Mouse (Mus musculus): ENCODE data around the gene Asb15. TPM values are rescaled to one million over a fixed set of nuclear protein-coding genes. Genes with fewer than 3 reads are reported as not detected.
A peak's percentile ranks its signal among the peaks of the same experiment; 100 is the strongest.

Gene Asb15
- polyA plus RNA-seq (2015; fragmentation: Nextera tagmentation; extraction: Ambion mirVana), result not detected in 2 replicates

DNA sequence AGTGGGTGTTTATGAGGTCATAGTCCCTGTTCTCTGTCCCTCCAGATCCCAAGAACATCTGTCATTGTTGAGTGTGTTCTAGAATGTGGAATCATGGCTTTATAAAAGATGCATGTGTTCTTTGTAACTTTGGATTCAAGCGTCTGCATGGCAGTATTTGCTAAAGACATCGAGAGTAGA, at the start of gene Asb15:
Asb15 (plus strand) TSS at position 81 of the 180 bp plus-strand sequence.
- Histone ChIP-seq H3K4me3 (ENCODE audit: low read depth, low read length) (peak within 1 kb of the TSS; percentile 82), H3K9ac (ENCODE audit: low read depth, low read length) (peak within 1 kb of the TSS; percentile 81), H3K27me3 (ENCODE audit: control insufficient read depth, insufficient read depth, low read depth, low read length) (no peaks in the 10 kb centered on the region), H3K36me3 (ENCODE audit: control insufficient read depth, insufficient read depth, low read length) (0 out of 2 replicates have a peak, but pooled peaks cover 4% of the 10 kb centered on the region), H3K4me2 (ENCODE audit: low read length) (peak within 1 kb of the TSS; percentile 90), H3K4me1 (ENCODE audit: control insufficient read depth, insufficient read depth, low read length) (peaks cover 25% of the 10 kb centered on the region), H3K27ac (ENCODE audit: low read length) (peak within 1 kb of the TSS; percentile 68), H3K9me3 (replicated peaks; ENCODE audit: control insufficient read depth, low read length, poor library complexity, severe bottlenecking) (no peaks in the 10 kb centered on the region)
- WGBS, result 55% methylated on average over 2 of the region's 2 CpGs
- no peak for ATAC-seq

DNA sequence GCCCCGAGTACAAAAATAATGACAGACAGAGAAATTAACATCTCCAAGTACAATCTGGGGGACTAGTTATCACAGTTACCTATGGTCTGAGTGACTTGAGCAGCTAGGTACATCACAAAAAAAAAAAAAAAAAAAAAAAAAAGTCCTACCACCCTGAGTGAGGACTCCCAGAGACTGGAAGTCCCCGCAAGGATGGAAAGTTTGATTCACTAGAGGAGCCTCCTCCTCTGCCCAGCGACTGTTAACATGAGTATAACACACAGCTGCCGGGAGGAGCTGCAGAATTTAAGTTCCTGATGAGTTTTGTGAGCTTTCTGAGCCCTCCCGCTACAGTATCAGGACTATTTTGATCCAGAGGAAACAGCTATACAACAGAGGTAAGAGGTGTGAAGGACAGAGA, 41.4 kb upstream of the Asb15 start:
- Histone ChIP-seq H3K9ac (ENCODE audit: low read depth, low read length) (no peak overlapping the region), H3K4me3 (ENCODE audit: low read depth, low read length) (no peak overlapping the region), H3K9me3 (replicated peaks; ENCODE audit: control insufficient read depth, low read length, poor library complexity, severe bottlenecking) (no peaks in the 10 kb centered on the region), H3K27me3 (ENCODE audit: control insufficient read depth, insufficient read depth, low read depth, low read length) (no peaks in the 10 kb centered on the region), H3K36me3 (ENCODE audit: control insufficient read depth, insufficient read depth, low read length) (no peaks in the 10 kb centered on the region), H3K4me1 (ENCODE audit: control insufficient read depth, insufficient read depth, low read length) (no peaks in the 10 kb centered on the region), H3K27ac (ENCODE audit: low read length) (no peak overlapping the region), H3K4me2 (ENCODE audit: low read length) (no peak overlapping the region)
- 81% methylated on average over 5 of the region's 5 CpGs for WGBS
- ATAC-seq, result no peak

DNA sequence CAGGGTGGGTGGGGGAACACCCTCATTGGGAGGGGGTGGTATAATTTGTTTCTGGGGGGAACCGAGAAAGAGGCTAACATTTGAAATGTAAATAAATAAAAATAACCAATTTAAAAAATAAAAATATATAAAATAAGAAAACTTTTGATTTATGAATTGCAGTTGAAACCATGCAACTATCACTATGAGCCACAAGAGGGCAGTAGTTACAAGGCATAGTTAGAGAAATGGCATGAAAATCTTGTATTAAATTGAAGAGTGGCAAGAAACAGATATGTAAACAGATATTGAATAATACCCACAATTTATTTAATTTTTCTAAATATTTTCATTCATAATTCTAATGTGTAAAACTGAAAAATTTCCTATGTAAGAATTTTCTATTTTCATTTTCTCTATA, 37.6 kb upstream of the Asb15 start:
- 24% methylated on average over 1 of the region's 1 CpGs for WGBS

DNA sequence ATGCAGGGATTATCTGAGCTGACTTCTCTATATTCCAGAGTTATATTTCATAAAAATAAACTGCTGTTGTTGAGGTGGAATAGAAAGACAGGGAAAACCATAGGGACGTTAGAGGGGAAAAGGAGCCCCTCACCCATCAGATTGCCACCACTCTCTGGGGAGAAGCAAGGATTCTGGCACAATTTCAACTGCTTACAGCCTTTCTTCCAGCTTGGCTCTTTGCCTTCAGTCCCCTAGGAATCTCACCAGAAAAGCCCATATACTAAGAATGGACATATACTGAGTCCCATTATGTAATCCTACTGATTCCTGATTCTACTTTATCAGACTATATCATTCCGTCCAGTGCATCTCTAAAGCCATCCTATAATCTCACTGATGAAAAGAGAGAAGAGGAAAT, 23.8 kb upstream of the Asb15 start:
- Histone ChIP-seq H3K4me3 (ENCODE audit: low read depth, low read length) (no peak overlapping the region), H3K27me3 (ENCODE audit: control insufficient read depth, insufficient read depth, low read depth, low read length) (no peaks in the 10 kb centered on the region), H3K4me2 (ENCODE audit: low read length) (no peak overlapping the region), H3K9me3 (replicated peaks; ENCODE audit: control insufficient read depth, low read length, poor library complexity, severe bottlenecking) (no peaks in the 10 kb centered on the region), H3K36me3 (ENCODE audit: control insufficient read depth, insufficient read depth, low read length) (no peaks in the 10 kb centered on the region), H3K9ac (ENCODE audit: low read depth, low read length) (no peak overlapping the region), H3K4me1 (ENCODE audit: control insufficient read depth, insufficient read depth, low read length) (no peaks in the 10 kb centered on the region), H3K27ac (ENCODE audit: low read length) (no peak overlapping the region)
- no peak for ATAC-seq
- WGBS, result 61% methylated on average over 2 of the region's 2 CpGs

More for the DNA sequence above, 37.6 kb upstream of the Asb15 start:
- Histone ChIP-seq H3K4me3 (ENCODE audit: low read depth, low read length) (no peak overlapping the region), H3K36me3 (ENCODE audit: control insufficient read depth, insufficient read depth, low read length) (no peaks in the 10 kb centered on the region), H3K4me2 (ENCODE audit: low read length) (no peak overlapping the region), H3K9me3 (replicated peaks; ENCODE audit: control insufficient read depth, low read length, poor library complexity, severe bottlenecking) (no peaks in the 10 kb centered on the region), H3K9ac (ENCODE audit: low read depth, low read length) (no peak overlapping the region), H3K27ac (ENCODE audit: low read length) (no peak overlapping the region), H3K27me3 (ENCODE audit: control insufficient read depth, insufficient read depth, low read depth, low read length) (no peaks in the 10 kb centered on the region), H3K4me1 (ENCODE audit: control insufficient read depth, insufficient read depth, low read length) (no peaks in the 10 kb centered on the region)
- ATAC-seq, result no peak

DNA sequence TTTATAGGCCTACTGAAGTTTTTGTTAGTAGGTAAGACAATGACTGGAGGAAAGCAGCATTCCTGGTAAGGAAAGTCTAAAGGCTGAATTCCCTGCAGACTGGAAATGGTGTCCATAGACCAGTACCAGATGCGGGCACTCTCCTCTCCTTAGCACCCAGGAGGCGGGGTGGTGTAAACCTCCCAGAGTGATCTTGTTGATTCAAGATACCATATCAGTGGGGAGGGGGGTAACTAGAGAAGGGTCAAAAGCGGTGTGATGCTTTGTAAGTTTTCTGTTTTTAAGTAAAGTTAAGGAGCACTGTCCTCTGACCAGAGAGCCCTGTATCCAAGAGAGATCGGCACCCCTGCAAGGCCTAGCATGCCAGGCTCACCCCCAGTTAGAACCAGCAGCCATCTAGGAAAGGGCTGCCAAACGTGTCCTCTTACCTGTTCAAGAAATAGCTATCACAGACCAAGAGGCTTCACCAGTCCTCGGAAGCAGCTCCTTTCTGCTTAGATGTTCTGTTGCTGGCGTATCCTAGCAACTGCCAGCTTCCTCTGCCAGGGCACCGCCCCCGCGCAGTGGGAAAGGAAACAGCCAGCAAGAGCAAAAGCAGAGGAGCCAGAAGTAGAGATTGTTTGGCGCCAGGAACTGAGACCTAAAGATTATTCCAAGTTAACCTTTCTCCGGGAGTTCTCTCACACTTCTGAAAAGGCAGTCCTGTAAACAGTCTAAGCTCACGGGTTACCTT, 13.2 kb upstream of the Asb15 start, which contains the start of gene Iqub:
Iqub (minus strand) TSS at position 516 of the 733 bp plus-strand sequence.
- peak; percentile 96 for ATAC-seq
- no peak within 1 kb of the TSS for H3K27ac ChIP-seq (ENCODE audit: low read length)

DNA sequence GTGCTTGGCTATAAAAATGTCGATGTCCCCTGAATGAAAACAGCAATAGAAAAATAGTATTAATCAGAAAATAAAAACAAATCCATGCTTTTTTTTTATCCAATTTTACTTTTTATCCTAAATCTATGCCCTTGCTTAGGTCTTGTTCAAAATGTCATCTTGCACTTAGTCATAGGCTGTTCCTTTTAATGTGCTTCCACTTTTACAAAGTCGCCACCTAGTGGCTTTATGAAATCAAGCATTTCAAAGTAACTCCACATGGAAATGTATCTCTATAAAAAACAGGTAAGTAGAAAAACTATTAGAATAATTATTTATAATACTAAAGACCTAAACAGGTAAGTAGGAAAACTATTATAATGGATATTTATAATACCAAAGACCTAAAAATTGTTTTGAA, 11.7 kb upstream of the Asb15 start:
- Histone ChIP-seq H3K27ac (ENCODE audit: low read length) (no peak overlapping the region), H3K36me3 (ENCODE audit: control insufficient read depth, insufficient read depth, low read length) (peaks cover 11% of the 10 kb centered on the region), H3K4me2 (ENCODE audit: low read length) (no peak overlapping the region), H3K4me1 (ENCODE audit: control insufficient read depth, insufficient read depth, low read length) (peaks cover 8% of the 10 kb centered on the region), H3K9me3 (replicated peaks; ENCODE audit: control insufficient read depth, low read length, poor library complexity, severe bottlenecking) (no peaks in the 10 kb centered on the region), H3K9ac (ENCODE audit: low read depth, low read length) (no peak overlapping the region), H3K27me3 (ENCODE audit: control insufficient read depth, insufficient read depth, low read depth, low read length) (no peaks in the 10 kb centered on the region), H3K4me3 (ENCODE audit: low read depth, low read length) (no peak overlapping the region)
- ATAC-seq, result peak; percentile 57; the same call in 1 of the 2 replicates
- 42% methylated on average over 2 of the region's 2 CpGs for WGBS

More for the DNA sequence above, 13.2 kb upstream of the Asb15 start, which contains the start of gene Iqub:
- peak within 1 kb of the TSS; percentile 44 for H3K4me2 ChIP-seq (ENCODE audit: low read length)
- H3K27me3 ChIP-seq (ENCODE audit: control insufficient read depth, insufficient read depth, low read depth, low read length), result no peaks in the 10 kb centered on the region
- H3K4me1 ChIP-seq (ENCODE audit: control insufficient read depth, insufficient read depth, low read length), result peaks cover 8% of the 10 kb centered on the region
- no peaks in the 10 kb centered on the region for H3K9me3 ChIP-seq (replicated peaks; ENCODE audit: control insufficient read depth, low read length, poor library complexity, severe bottlenecking)
- H3K9ac ChIP-seq (ENCODE audit: low read depth, low read length), result peak within 1 kb of the TSS; percentile 17; the same call in 1 of the 2 replicates
- peaks cover 8% of the 10 kb centered on the region for H3K36me3 ChIP-seq (ENCODE audit: control insufficient read depth, insufficient read depth, low read length)
- no peak within 1 kb of the TSS for H3K4me3 ChIP-seq (ENCODE audit: low read depth, low read length)
- WGBS, result 19% methylated on average over 13 of the region's 13 CpGs

DNA sequence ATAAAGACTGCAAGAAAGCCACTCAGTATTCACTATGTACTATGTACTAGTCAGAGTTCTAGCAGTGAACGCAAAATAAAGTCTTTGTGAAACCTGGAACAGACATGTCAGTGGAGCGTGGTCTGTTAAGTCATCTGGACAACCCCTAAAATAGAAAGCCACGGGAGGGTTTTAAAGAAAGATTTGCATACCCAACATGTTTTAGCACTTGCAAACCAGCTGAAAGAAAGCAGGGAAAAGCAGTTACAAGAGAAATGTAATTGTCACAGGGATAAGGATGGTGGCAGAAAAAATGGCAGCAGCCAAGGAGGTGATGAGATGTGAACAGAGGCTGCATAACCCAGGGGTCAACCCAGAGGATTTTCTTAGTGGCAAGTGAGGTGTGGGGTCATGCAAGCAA, 2.2 kb upstream of the Asb15 start:
- Histone ChIP-seq H3K9me3 (replicated peaks; ENCODE audit: control insufficient read depth, low read length, poor library complexity, severe bottlenecking) (no peaks in the 10 kb centered on the region), H3K9ac (ENCODE audit: low read depth, low read length) (no peak overlapping the region), H3K4me1 (ENCODE audit: control insufficient read depth, insufficient read depth, low read length) (peaks cover 22% of the 10 kb centered on the region), H3K4me3 (ENCODE audit: low read depth, low read length) (no peak overlapping the region), H3K27ac (ENCODE audit: low read length) (no peak overlapping the region), H3K4me2 (ENCODE audit: low read length) (no peak overlapping the region), H3K27me3 (ENCODE audit: control insufficient read depth, insufficient read depth, low read depth, low read length) (no peaks in the 10 kb centered on the region), H3K36me3 (ENCODE audit: control insufficient read depth, insufficient read depth, low read length) (peaks cover 11% of the 10 kb centered on the region; the same call in 1 of the 2 replicates)
- no peak for ATAC-seq
- WGBS, result 87% methylated on average over 3 of the region's 3 CpGs

DNA sequence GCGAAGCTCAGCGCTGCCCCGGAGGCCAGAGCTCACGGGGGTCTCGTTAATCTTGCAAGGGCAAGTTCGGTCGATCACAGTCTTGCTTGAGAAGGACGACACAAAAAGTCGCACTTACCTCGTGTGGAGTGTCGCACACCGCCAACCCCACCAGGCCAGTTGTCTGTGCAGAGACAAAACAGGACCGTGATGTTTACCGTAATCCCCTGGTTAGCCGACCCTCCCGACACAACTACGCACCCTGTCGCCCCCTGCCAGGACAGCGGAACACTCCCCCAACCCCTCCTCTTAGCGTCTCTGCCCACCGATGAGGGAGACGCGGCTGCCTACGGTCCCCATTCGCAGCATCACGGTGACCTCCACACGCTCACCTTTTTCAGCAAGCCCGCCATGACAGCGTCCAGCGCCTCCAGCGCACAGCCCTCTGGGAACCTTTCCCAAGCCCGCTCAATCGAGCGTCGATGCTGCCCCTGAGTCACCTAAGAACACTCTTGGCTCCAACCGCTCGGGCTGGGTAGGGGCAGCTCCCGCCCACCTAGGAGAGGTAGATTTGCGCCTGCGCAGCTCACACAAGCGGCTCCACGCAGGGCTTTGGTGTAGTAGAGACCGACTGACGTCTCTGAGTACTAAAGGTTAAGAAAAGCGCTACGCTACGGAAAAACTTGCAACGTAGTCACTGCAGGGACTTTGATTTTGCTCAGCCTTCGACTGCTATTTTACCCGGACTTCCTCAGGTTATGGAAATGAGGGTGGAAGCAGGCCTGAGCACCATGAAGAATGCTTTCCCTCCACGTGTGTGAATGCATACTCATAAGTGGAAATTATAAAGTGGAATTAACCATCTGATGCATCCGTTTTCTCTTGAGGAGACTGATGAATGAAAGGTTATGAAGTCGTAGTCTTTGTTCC, 535 bp upstream of the Asb15 start, which contains the start of gene Ndufa5:
Ndufa5 (minus strand) TSS at position 859 of the 909 bp plus-strand sequence.
- ATAC-seq, result peak; percentile 99
- under 1% methylated on average over 53 of the region's 53 CpGs for WGBS
- Histone ChIP-seq H3K4me2 (ENCODE audit: low read length) (peak within 1 kb of the TSS; percentile 90), H3K27me3 (ENCODE audit: control insufficient read depth, insufficient read depth, low read depth, low read length) (no peaks in the 10 kb centered on the region), H3K36me3 (ENCODE audit: control insufficient read depth, insufficient read depth, low read length) (0 out of 2 replicates have a peak, but pooled peaks cover 4% of the 10 kb centered on the region), H3K4me3 (ENCODE audit: low read depth, low read length) (peak within 1 kb of the TSS; percentile 82), H3K27ac (ENCODE audit: low read length) (peak within 1 kb of the TSS; percentile 68), H3K9me3 (replicated peaks; ENCODE audit: control insufficient read depth, low read length, poor library complexity, severe bottlenecking) (no peaks in the 10 kb centered on the region), H3K4me1 (ENCODE audit: control insufficient read depth, insufficient read depth, low read length) (peaks cover 25% of the 10 kb centered on the region), H3K9ac (ENCODE audit: low read depth, low read length) (peak within 1 kb of the TSS; percentile 81)

DNA sequence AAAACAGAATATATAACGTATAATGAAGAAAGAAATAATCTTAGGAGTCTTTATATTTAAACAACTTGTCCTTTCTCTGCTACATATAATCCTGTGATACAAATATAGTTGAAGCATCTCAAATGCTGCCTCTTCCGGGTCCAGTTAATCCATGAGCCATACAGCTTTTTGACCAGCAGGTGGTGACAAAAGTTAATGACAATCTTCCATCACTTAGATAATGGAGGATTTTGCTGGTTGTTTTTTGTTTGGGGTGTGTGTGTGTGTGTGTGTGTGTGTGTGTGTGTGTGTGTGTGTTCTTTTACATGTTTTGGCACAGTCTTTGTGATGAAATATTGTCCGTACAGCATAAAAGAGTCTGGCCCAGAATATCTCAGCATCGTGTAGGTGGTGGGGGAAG, 2.2 kb downstream of the Asb15 start:
- H3K4me2 ChIP-seq (ENCODE audit: low read length), result peak overlapping the region; percentile 47
- H3K9ac ChIP-seq (ENCODE audit: low read depth, low read length), result no peak overlapping the region
- peaks cover 25% of the 10 kb centered on the region for H3K4me1 ChIP-seq (ENCODE audit: control insufficient read depth, insufficient read depth, low read length)
- ATAC-seq, result no peak
- H3K9me3 ChIP-seq (replicated peaks; ENCODE audit: control insufficient read depth, low read length, poor library complexity, severe bottlenecking), result no peaks in the 10 kb centered on the region
- H3K27ac ChIP-seq (ENCODE audit: low read length), result no peak overlapping the region
- WGBS, result 32% methylated on average over 4 of the region's 4 CpGs
- no peaks in the 10 kb centered on the region for H3K36me3 ChIP-seq (ENCODE audit: control insufficient read depth, insufficient read depth, low read length)
- H3K27me3 ChIP-seq (ENCODE audit: control insufficient read depth, insufficient read depth, low read depth, low read length), result no peaks in the 10 kb centered on the region
- H3K4me3 ChIP-seq (ENCODE audit: low read depth, low read length), result peak overlapping the region; percentile 12; the same call in 1 of the 2 replicates

Data from midbrain, embryonic 16.5 days (tissue).